Mouse (Mus musculus) liver, adult 2 months (tissue): ENCODE data around the gene 9130023H24Rik.

Source experiments
- CTCF ChIP-seq: fragments of 200-500 bp; IDR thresholded peaks from 2 replicates; pipeline ENCODE4 v1.5.1; 2011; ENCODE audit warnings: low read depth, low read length, control low read depth
- POLR2A ChIP-seq: fragments of 200-500 bp; IDR thresholded peaks from 2 replicates; pipeline ENCODE4 v1.6.1; 2011; ENCODE audit warnings: low read length, control low read depth; ENCODE audit not compliant: insufficient read depth; ENCODE audit errors: extremely low read depth

GRCm38 (mm10) chr7:128237593-128237926 is 271 bp downstream of the 9130023H24Rik start:
- TF ChIP-seq CTCF (no peak), POLR2A (no peak)
